Mouse (Mus musculus): ENCODE measurements around the gene Il6st.

The Il6st gene

DNA sequence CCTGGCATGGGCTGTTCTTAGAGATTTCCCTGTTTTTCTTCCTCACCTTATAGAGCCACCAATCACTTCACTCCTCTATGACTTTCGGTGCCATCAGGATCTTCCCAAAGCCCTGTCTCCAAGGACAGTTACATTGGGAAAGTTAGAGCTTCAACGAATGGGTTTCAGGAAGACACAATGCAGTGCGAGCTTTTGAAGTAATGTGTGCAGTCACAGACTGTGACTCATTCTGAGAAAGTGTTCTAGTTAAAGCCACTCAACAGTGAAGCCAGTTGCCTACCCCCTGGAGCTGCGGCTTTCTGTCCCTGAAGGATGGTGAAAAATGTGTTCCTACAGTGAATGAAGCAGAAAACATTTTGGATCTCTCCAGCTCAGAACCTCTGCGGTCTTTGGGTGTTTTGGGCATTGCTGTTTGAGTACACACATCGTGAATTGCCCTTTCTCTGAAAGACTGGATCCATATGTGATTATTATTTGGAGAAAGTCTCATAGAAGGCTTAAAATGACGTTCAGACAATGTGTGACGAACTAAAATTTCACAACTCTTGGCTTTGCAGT, 16.7 kb upstream of the Il6st start:
- no peak for DNase-seq

- DNase-seq = no peak
These were observed 13.7 kb upstream of the Il6st start for GRCm38 (mm10) chr13:112450210-112450609.

DNA sequence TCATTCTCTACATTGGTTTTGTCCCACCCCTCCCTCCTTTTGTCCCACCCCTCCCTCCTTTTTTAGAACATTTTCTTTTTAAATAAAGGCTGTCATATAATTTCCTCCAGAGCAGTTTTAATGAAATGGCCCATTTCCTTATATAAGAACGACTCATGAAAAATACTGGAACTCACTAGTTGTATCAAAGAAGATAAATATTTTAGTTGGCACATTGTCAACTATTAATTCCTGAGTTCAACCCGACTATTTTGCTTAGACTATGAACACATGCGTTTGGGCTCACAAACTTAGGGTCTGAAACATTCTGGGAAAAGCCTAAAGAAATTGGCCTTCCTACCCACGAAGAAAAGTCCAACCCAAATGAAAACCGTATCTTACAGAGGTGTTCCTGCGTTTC, 6.5 kb upstream of the Il6st start:
- DNase-seq = no peak

GRCm38 (mm10) chr13:112458016-112458415, 5.9 kb upstream of the Il6st start:
- no peak for DNase-seq

DNA sequence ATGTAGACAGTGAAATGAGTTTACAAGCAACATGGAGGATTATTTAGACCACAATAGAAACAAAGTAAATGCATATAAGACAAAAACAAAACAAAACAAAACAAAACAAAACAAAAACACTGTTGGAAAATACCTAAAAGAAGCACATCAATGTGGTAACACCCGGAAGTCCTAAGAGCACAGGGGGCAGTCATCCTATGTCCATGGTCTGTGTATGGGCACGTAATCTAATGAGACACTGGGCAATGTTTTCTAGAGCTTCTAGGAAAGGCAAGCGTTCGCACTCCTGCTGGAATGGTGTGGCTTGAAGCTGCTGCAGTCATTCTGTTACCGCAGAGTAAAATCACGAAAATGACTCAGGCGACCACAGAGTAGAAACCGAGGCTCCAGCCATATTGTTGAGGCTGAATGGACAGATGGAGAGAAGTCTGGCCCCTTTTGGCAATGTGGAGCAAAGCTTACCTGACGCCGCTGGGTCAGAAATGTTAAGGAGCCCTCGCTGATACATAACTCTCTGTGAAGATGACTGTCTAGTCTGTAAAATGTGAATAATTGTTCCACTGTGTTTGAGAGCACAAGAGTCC, 5.3 kb upstream of the Il6st start:
- DNase-seq = no peak

DNA sequence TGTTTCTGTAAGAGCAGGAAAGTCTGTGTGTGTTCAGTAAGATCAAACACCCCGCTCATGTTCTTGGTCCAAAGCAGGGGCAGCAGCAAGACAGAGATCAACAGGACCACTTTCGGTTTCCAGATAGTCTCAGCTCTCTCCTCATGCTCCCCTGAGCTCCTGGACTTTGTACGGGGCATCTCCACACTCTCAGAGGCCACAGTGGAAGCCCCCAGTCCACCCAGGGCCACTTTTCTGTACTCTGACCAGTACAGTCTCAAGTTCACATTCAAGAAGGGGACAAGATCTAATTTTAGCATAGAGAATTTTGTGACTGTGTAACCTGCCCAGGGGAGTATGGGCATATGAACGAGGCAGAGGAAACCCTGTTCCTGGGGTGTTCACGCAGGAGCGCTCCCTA, 3.9 kb upstream of the Il6st start:
- DNase-seq = no peak

- DNase-seq = no peak
These were observed 1.4 kb upstream of the Il6st start for GRCm38 (mm10) chr13:112462411-112462987.

DNA sequence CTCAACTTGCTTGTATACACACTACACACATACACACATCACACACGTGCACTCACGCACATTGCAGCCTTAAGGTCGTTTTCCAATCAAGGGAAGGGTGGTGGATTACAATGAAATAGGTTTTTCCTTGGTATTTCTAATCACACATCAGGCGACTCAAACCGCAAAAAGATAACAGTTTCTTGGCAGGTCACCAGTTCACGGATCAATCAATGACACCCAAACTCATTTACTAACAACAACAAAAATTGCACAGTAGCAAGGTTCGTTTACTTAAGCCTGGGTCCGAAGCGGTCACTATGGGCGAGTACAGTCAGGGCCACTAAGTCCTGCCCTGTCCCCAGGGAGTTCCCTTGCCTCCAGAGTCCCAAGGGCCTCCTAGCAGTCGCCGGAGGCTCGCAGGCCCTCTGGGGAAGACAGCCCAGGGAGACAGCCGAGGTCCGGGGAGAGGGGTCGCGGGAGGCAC, 500 bp upstream of the Il6st start:
- no peak for DNase-seq

DNA sequence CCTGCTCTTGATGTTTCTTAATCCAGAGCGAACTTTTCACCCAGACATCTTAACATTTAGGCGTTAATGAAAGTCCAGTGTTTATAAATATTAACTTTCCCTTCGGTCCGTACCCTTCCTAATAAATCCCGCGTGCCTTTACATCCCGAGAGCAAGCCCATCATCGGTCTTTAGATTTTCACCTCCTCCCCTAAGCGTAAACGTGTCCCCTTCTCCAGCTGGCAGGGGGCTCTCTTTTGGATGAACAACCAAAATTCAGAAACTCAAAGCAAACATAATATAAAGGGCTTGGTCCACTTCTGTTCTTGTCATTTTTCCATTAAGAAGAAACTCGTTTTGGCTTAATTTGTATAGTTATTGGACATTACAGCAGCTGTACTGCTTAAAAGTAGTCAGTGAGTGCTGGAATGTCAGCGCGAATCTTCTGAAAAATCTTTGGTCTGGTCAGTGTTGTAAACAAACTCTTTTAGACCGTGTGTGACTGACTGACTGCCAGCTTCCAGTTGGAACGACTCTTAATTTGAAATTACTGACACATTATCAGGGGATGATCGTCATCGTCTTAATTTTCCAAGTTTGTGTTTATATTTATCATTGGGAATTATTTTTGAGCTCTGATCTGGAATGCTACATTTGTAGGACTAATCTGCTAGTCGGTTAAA, 887 bp downstream of the Il6st start:
- peak; percentile 9 for DNase-seq

DNA sequence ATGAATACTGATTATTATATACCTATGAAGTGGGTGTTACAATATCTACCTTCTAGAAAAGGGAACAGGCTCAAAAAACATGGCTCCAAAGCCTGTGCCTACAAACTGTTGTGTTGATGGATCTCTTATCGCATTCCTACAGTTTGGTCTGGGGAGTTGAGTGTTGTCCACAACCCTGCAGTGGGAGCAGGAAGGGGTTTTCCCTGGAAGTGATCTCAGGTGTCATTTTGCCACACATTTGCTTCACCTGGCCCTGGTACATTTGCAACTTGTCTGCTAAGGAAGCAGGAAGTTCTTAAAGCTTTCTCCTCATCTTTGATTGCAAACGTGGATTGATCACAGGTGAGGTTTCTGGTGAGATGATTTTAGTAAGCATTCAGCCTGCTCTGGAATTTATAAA, 1.7 kb downstream of the Il6st start:
- no peak for DNase-seq

DNA sequence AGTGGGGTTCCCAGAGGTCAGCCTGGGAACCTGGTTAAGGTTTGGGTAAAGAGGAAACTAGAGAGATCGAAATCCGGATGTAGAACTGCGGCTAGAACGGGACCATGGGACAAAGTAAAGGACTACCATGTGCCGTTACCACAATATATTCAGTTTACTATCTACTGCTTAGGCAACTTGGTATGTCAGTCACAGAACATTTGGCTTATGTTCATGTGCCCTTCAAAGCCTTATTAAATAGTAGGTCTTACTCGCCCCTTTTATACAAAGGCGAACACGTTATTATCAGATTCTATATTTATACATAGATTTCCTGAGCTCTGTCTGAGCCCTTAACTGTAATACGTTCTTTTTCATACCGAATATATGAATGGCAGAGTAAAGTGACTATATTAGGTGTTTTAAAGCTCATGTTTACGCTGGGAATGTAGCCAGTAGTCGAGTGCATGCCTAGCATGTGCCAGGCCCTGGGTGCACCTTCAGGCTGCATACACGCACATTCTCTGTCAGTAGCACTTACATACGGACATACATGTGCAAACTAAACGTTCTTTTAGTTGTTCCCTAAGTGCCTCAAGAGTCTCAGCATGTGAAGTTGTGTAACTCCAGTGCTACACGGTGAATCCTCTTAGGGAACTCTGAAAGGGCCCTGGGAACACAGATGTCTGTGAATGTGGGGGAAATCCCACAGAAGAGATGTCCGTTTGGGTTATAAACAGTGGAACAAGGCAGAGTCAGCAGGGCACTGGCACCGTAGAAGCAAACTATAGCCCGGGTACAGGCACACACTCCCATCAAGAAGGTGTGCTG, 2.5 kb downstream of the Il6st start:
- DNase-seq = no peak

GRCm38 (mm10) chr13:112466946-112467255, 3.0 kb downstream of the Il6st start:
- no peak for DNase-seq

GRCm38 (mm10) chr13:112467384-112467783, 3.5 kb downstream of the Il6st start:
- no peak for DNase-seq

DNA sequence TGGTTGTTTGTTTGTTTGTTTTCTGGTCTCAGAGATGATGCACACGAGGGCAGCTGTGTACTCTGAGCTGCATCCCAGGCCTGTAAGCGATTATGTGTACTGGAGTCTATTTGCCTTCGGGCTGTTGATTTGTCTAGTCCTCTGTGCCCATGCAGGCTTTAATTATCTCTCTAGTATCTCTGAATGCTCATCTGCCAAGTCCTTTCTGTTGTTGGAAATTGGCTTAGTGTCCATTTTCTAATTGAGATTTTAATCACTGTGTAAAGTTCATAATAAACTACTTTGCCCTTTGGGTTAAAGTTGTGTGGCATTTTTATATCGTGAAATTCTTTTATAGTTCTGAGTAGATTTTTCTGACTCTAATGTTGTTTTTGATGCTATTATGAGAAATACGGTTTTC, 5.6 kb downstream of the Il6st start:
- DNase-seq = no peak

DNA sequence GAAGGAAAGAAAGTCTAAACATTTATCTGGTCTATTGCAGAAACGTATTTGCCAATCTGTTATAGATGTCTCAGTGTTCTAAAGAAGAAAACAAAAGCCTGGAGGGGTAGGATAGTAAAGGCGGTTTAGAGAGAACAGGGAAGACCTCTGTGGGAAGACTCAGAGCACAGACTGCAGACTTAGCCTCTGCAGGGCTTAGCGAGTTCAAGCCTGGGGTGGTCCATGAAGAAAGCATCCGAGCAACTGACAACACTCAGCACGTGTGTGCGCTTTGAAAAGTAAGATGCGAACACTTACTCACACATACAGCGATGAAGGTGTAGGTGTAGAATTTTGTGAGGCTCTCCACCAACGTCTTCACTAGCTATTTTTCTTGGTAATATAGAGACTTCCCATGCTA, 7.3 kb downstream of the Il6st start:
- DNase-seq = no peak

DNA sequence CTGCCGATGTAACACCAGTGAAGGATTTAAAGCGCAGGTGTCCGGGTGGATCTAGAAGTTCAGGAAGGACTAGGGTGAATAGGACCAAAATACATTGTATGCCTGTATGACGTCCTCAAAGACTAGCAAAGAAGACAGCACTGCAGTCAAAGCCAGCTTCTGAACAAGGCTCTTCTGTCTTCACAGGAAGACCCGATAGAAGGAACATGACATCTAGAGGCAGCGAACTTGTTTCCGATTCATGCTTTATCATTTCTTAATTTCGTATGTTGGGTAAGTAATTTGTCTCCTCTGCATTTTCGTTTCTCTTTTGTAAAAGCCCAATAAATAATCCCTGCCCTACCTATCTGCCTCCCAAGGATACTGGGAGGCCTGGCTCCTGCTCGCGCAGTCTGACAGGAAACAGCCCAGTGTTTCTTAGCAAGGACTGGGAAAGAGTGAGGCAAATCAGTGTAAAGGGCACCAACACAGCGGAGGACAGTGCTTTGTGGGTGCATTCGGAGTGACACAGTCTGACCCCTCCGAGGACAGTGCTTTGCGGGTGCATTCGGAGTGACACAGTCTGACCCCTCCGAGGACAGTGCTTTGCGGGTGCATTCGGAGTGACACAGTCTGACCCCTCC, 8.6 kb downstream of the Il6st start:
- no peak for DNase-seq

DNA sequence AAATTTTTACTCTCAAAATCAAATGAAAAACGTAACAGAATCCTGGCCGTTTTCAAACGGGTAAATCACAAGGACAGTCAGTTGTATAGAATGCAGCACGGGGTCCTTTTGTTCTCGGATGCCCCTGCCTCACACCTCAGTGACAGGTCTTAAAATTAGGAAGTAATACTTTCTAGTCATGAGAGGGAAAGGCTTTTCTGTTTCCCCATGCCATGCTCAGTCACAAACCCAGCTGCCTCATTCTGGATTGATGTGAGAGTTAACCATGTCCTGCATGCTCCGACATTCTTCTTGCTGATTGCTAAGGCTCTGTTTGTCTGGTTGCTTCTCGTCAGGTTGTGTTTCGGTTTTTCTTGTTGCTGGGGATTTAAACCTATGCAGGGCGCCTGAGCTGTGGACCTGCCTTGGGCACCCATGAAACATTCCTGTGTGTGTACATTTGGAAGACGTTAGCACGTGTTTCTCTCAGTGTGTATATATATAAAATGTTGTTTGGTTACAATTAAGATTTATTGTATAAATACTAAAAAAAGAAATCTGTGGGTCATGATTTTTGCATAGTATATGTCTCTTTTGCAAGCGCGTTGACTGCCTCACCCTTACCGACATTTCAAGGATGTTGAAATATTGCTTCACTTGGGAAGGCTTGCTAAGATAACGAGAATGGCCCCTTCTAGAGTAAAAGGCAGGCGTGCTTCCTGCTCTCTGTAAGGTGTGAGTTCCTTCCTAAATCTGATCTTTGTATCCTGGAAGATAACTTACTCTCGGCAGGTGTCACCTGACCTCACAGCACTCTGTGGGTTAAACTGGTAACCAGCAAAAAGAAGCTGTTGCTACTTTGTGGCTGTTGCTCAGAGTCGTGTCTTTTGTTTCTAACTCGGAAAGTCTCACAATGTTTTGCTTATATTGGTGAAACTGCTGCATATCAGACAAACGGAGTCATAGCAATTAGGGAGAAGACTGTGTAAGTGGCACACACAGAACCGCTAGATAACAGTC, 10.2 kb downstream of the Il6st start:
- no peak for DNase-seq

DNA sequence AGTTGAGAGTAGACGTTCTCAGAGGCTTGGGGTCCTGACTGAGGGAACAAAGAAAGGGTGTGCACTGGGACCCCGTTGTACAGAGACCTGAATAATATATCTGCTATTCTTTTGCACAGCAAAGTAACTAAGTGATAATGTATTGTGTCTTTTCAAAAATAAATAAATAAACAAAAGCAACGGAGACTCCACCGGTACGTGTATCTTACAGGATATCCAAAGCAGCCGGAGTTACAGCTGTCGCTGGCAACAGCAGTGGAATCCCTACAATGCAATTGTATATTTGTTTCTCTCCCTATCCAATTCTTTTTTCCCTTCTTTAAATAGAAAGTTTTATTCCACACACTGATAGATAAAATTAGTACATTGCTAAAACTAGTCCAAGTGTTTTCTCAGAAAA, 15.2 kb downstream of the Il6st start:
- no peak for DNase-seq

DNA sequence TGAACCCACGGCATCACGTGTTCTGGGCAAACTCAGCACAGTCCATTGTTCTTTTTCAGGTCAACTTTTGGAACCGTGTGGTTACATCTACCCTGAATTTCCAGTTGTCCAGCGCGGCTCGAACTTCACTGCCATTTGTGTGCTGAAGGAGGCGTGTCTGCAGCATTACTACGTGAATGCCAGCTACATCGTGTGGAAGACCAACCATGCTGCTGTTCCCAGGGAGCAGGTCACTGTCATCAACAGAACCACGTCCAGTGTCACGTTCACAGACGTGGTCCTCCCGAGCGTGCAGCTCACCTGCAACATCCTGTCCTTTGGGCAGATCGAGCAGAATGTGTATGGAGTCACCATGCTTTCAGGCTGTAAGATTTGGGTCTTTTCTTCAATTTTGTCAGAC, 16.1 kb downstream of the Il6st start:
- no peak for DNase-seq

DNA sequence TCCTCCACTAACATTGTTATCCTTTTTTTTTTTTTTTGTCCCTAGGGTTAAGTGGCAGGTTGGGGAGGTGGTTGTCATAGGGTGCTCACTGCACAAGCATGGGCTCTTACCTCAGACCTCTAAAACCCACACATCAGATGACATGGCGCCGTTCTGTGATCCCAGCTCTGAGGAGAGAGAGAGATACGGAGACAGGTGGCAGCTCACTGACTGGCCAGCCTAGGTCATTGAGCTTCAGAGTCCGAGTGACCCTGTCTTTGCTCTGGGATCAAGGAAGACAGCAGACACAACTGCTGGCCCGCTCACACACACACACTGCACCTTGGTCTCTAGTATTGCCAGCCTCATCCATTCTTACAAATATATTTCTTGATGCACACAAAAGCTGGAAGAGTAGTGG, 18.7 kb downstream of the Il6st start:
- DNase-seq = no peak

DNA sequence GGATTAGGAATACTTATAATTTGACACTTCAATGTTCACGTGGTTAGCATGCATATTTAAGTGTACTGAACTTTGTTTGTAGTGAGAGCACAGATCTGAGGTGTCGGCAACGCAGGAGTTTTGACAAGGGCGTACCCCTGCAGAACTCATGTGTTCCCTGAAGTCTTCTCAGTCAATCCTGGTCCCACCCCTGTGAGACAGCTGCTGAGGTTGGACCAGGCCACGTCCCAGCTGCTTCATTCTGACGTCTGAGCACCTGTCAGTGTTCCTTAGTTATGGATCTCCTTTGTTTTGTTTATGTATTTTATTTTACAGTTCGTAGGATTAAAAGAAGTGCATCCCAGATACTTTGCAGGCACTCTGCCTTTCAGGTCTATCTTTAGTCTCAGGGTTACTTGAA, 19.1 kb downstream of the Il6st start:
- no peak for DNase-seq

DNA sequence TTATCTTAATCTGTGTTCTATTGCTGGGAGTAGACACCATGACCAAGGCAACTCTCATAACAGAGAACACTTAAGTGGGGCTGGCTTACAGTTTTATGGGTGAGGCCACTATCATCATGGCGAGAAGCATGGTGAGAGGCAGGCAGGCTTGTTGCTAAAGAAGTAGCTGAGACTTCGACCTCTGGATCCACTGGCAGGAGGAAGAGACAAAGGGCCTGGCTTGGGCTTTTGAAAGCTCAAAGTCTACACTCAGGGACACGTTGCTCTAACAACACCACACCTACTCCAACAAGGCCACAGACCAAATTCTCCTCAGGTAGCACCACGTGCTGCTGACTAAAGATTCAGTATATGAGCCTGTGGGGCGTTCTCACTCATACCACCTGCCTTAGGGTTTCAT, 22.4 kb downstream of the Il6st start:
- DNase-seq = no peak

All from embryo, embryonic 11 days (tissue).